Mouse (Mus musculus) ES-E14 (cell line): ENCODE measurements around the gene Timm10. TPM values are rescaled to one million over a fixed set of nuclear protein-coding genes. Genes with fewer than 3 reads are reported as not detected.
"Not testable (repeated sequence)": the region's sequence is repeated elsewhere in the genome, so short reads cannot be mapped to it uniquely, and the experiment has no call there.

ENCODE experiments used
- DNase-seq: peaks from one replicate; pipeline ENCODE4 v3.0.0-alpha.2; 2013; ENCODE audit warnings: low read depth, low spot score
- H3K27ac ChIP-seq: 2 replicates; pipeline ENCODE4 v1.5.1; 2012; ENCODE audit warnings: low read depth, mild to moderate bottlenecking, low read length, moderate library complexity, mixed read lengths; ENCODE audit not compliant: poor library complexity, insufficient read depth, severe bottlenecking
- H3K36me3 ChIP-seq: 2 replicates; pipeline ENCODE4 v1.6.1; 2012; ENCODE audit warnings: mild to moderate bottlenecking, low read length, moderate library complexity, mixed read lengths; ENCODE audit not compliant: control insufficient read depth, poor library complexity, insufficient read depth, severe bottlenecking
- H3K4me1 ChIP-seq, 2 experiments: fragments of 150-350 bp in 1 of 2; sonication (generic) in 1 of 2; 2 replicates each; pipeline ENCODE4 v1.6.1; 2012; ENCODE audit warnings: low read length in 2 of 2, mild to moderate bottlenecking in 1 of 2, mixed read lengths in 1 of 2; ENCODE audit not compliant: control insufficient read depth in 2 of 2, insufficient read depth in 2 of 2, poor library complexity in 1 of 2
- H3K4me3 ChIP-seq, 2 experiments: fragments of 150-350 bp in 1 of 2; sonication (generic) in 1 of 2; 2 replicates each; pipeline ENCODE4 v1.5.1; 2012; ENCODE audit warnings: low read length in 2 of 2, low read depth in 1 of 2, mild to moderate bottlenecking in 1 of 2, mixed read lengths in 1 of 2; ENCODE audit not compliant: insufficient read depth in 1 of 2, poor library complexity in 1 of 2, severe bottlenecking in 1 of 2
- H3K9ac ChIP-seq: 2 replicates; pipeline ENCODE4 v1.6.1; 2012; ENCODE audit warnings: low read depth, mild to moderate bottlenecking, low read length, mixed read lengths; ENCODE audit not compliant: poor library complexity, insufficient read depth, severe bottlenecking
- H3K9me3 ChIP-seq: fragments of 150-350 bp; sonication (generic); 2 replicates; pipeline ENCODE4 v1.6.1; 2012; ENCODE audit warnings: low read depth, mild to moderate bottlenecking, low read length; ENCODE audit not compliant: control insufficient read depth, insufficient read depth
- CHD2 ChIP-seq: IDR thresholded peaks from 2 replicates; pipeline ENCODE4 v1.6.1; 2014; ENCODE audit warnings: mild to moderate bottlenecking, low read depth, low read length, inconsistent platforms
- HCFC1 ChIP-seq: IDR thresholded peaks from 2 replicates; pipeline ENCODE4 v1.6.1; 2012; ENCODE audit warnings: low read length, inconsistent platforms, borderline replicate concordance; ENCODE audit not compliant: insufficient read depth
- MAFK ChIP-seq: IDR thresholded peaks from 2 replicates; pipeline ENCODE4 v1.6.1; 2014; ENCODE audit warnings: mild to moderate bottlenecking, low read depth, low read length, inconsistent platforms; ENCODE audit not compliant: insufficient read depth
- ZC3H11A ChIP-seq: IDR thresholded peaks from 2 replicates; pipeline ENCODE4 v1.6.1; 2012; ENCODE audit warnings: low read depth, mild to moderate bottlenecking, inconsistent platforms, low read length, borderline replicate concordance
- ZNF384 ChIP-seq: IDR thresholded peaks from 2 replicates; pipeline ENCODE4 v1.6.1; 2012; ENCODE audit warnings: low read depth, low read length, inconsistent platforms
- in situ Hi-C, 2 experiments: fragments of 600-800 bp; cut with MboI; formaldehyde crosslinking; loops; one replicate each; pipeline ENCODE4 v1.15.1; 2025; ENCODE audit warnings: low sequenced_read_pairs in 2 of 2, inconsistent platforms in 1 of 2; ENCODE audit not compliant: unreplicated experiment in 2 of 2
- total RNA-seq: library from RNA; depleted of rRNA; stranded (reverse); fragments of 300-350 nt; gene quantifications from 2 replicates; pipeline ENCODE4 v1.2.3, GENCODE M21; 2012

Gene Timm10
- total RNA-seq, 1 experiment: 73.5 TPM

DNA sequence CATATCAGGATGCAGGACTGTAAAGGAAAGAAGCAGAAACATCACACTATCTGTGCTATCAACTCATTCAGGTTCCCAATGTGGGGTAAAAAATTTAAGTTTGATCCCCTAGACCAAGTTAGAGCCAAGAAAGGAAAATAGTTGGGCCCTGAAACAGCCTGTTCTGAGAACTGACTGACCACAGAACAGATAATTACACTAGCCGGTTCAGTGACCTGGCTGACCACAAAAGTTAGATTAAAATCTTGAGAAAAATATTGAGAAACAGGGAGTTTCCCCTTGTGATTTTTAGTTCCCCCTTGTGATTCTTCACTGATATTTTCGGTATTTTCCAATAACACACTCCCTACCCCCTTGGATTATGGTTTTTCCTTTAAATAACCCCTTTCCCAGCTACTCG lies 32.9 kb upstream of the Timm10 start:
- peaks cover 0 to 2% of the 10 kb centered on the region in 2 experiments; a peak in 1 of 4 replicates for H3K4me1 ChIP-seq
- H3K9ac ChIP-seq: no peak overlapping the region
- in situ Hi-C loops: no loop called here
- TF ChIP-seq MAFK: no peak
- no peak for TF ChIP-seq ZNF384
- no peak for TF ChIP-seq ZC3H11A
- no peak for TF ChIP-seq HCFC1
- no peak for DNase-seq
- no peak overlapping the region for H3K4me3 ChIP-seq
- no peak overlapping the region for H3K27ac ChIP-seq
- no peaks in the 10 kb centered on the region for H3K36me3 ChIP-seq
- no peaks in the 10 kb centered on the region for H3K9me3 ChIP-seq

DNA sequence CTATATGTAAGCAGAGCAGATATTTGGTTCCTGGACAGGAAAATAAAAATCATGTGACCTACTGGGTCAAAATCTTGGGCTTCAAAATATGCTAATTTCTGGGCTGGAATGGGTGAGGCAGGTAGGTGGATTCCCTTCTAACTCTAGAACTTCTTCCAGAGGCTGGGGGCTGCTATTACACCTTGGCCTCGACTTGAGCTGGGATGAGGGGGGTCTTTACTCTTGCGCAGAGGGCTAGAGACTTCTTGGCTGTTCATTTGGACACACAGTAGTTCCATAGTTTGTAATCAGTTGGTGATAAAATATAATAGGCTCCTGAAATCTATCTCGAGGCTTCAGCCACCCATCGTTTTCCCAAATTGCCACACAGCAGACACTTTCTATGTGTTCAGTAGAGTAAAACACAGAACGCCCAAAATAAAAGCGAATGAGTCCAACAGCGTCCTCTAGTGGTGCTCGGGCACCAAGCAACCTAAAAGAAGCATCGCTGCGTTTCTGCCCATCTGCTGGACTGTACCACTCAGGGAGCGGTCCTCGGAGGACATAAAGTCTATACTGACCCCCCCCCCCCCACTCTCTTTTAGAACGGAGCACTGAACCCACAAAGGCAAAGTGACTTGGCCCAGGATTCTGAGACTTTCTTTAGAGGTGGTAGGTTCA lies 28.8 kb upstream of the Timm10 start:
- Histone ChIP-seq H3K4me3 (peak overlapping the region; percentile 65 to 72), H3K9me3 (no peaks in the 10 kb centered on the region), H3K27ac (no peak overlapping the region), H3K36me3 (no peaks in the 10 kb centered on the region), H3K9ac (no peak overlapping the region; the same call in 1 of the 2 replicates), H3K4me1 (peaks cover 0 to 2% of the 10 kb centered on the region in 2 experiments; a peak in 1 of 4 replicates)
- no peak for TF ChIP-seq CHD2
- no peak for TF ChIP-seq HCFC1
- TF ChIP-seq ZC3H11A: peak; percentile 50; the same call in 1 of the 2 replicates
- in situ Hi-C loops: no loop called here
- DNase-seq: peak; percentile 71

DNA sequence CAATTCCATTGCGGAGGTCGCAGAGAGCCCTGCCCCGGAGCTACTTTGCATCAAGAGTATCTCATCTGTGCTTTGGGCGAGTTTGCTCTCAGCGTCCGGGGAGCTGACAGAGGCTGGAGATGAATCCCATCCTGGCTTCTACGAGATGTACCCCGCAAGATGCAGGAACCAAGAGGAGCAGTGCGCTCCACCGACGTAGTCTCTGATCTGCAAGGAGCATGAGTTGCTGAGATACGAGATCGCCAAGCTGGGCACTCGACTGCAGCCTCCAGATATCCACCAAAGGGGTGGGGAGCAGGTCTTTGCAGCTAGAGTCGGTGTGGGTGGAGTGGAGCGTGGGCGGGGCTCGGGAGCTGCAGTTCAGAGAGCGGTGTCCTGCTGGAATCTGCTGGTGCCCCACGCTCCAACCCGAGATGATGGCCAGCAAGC lies 28.3 kb upstream of the Timm10 start, which contains the start of gene Ube2l6:
Gene Ube2l6, plus strand, starts transcription at position 336 of the 429 bp plus-strand sequence.
- no peaks in the 10 kb centered on the region for H3K9me3 ChIP-seq
- peaks cover 0 to 2% of the 10 kb centered on the region in 2 experiments; a peak in 1 of 4 replicates for H3K4me1 ChIP-seq
- in situ Hi-C loops: no loop called here
- H3K36me3 ChIP-seq: no peaks in the 10 kb centered on the region
- H3K4me3 ChIP-seq: peak within 1 kb of the TSS; percentile 65 to 72
- H3K27ac ChIP-seq: no peak within 1 kb of the TSS
- peak within 1 kb of the TSS; percentile 23; the same call in 1 of the 2 replicates for H3K9ac ChIP-seq
- TF ChIP-seq ZNF384 (no peak), ZC3H11A (no peak), MAFK (no peak), HCFC1 (no peak), CHD2 (no peak)
- peak; percentile 37 for DNase-seq

DNA sequence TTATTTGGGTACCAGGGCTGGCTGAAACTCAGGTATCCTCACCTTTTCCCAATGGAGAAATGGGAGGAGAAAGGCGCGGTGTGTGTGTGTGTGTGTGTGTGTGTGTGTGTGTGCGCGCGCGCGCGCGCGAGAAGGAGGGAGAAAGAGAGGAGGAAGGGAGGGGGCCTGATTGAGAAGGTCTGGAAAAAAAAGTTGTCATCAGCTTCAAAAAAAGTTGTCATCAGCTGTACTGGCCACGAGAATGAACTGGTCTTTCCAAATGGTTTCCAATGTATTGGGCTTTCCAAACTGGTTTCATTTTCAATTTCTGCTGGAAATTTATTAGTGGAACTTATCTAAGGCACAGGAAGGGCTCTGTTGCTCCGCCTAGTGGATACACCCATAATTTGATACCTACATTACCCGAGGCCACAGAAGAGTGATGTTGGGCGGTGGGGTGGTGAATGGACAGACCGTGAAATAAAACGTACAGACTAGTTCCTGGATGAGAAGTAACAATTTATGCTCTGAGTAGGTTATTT lies 27.7 kb upstream of the Timm10 start:
- Histone ChIP-seq H3K36me3 (no peaks in the 10 kb centered on the region), H3K27ac (no peak overlapping the region), H3K9ac (peak overlapping the region; percentile 23; the same call in 1 of the 2 replicates), H3K4me3 (peak overlapping the region; percentile 65 to 72), H3K9me3 (no peaks in the 10 kb centered on the region), H3K4me1 (peaks cover 0 to 2% of the 10 kb centered on the region in 2 experiments; a peak in 1 of 4 replicates)
- peak; percentile 34 for DNase-seq
- in situ Hi-C loops: no loop called here
- TF ChIP-seq ZC3H11A (no peak), CHD2 (no peak), MAFK (no peak), ZNF384 (no peak)

DNA sequence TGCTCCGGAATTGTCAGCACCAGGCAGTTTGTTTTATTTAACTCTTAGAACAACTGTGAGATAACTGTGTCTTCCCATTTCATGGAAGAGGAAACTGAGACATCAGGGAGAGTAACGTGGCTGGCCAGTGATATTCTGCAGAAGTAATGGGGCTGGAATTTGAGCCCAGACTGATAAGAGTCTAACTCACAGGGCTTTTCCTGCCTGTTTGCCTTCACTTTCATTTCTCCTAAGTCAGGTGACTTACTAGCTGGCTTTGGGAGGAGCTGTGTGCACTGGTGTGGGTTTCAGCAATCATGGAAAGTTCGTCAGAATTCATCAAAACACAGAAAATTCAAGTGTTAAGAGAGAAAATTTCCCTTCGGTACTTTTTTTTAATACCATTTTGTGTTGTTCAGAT lies 26.5 kb upstream of the Timm10 start:
- no peak overlapping the region for H3K4me3 ChIP-seq
- H3K4me1 ChIP-seq: peaks cover 0 to 2% of the 10 kb centered on the region in 2 experiments; a peak in 1 of 4 replicates
- H3K9me3 ChIP-seq: no peaks in the 10 kb centered on the region
- in situ Hi-C loops: no loop called here
- H3K36me3 ChIP-seq: no peaks in the 10 kb centered on the region
- no peak for DNase-seq
- no peak overlapping the region for H3K9ac ChIP-seq
- no peak overlapping the region for H3K27ac ChIP-seq
- TF ChIP-seq HCFC1 (no peak), MAFK (no peak), ZC3H11A (no peak), ZNF384 (no peak), CHD2 (no peak)

DNA sequence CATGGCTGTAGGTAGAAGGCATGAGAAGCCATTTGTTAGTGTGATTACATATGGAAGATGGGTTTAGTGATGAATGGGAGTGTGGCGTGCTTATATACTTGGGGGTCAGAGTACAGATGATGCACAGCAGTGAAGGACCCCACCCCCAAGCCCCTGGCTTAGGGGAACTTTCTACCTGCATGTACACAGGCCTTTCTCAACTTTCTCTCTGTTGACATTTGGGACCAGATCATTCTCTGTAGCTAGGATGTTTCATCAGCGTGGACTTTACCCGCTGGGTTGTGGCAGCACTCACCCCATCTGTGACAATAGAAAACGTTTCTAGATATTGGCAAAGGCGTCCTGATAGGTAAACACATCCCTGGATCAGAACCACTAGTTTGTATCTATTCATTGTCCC lies 25.6 kb upstream of the Timm10 start:
- H3K4me1 ChIP-seq, H3K9ac ChIP-seq, H3K9me3 ChIP-seq, DNase-seq, H3K36me3 ChIP-seq, H3K27ac ChIP-seq, H3K4me3 ChIP-seq, in situ Hi-C loops: not testable (repeated sequence)
